Mouse (Mus musculus): Measurements from ENCODE around the gene Itpr1. TPM values are rescaled to one million over a fixed set of nuclear protein-coding genes. Genes with fewer than 3 reads are reported as not detected.

The Itpr1 gene
- polyA plus RNA-seq, 2 experiments, result 10.7 to 17.1 TPM

GRCm38 (mm10) chr6:108204322-108204721, 8.6 kb upstream of the Itpr1 start:
- ATAC-seq (ENCODE audit: low FRiP score, low read depth) (no peak), DNase-seq (ENCODE audit: low spot score) (no peak)
- 78% methylated on average over 2 of the region's 2 CpGs for WGBS
- no peak for TF ChIP-seq POLR2A (IDR thresholded peaks at IDR 0.05; ENCODE audit: borderline replicate concordance, extremely low read depth, insufficient read depth, insufficient read length)
- Histone ChIP-seq H3K4me3 (replicated peaks; ENCODE audit: low read length) (no peak overlapping the region), H3K4me1 (ENCODE audit: control insufficient read depth, insufficient read depth, low read length) (no peaks in the 10 kb centered on the region), H3K9me3 (ENCODE audit: control insufficient read depth, low read length) (no peaks in the 10 kb centered on the region), H3K27ac (replicated peaks; ENCODE audit: low read depth, low read length) (no peak overlapping the region), H3K4me2 (replicated peaks; ENCODE audit: low read depth, low read length, severe bottlenecking) (no peak overlapping the region), H3K9ac (ENCODE audit: low read depth, low read length, severe bottlenecking) (no peak overlapping the region), H3K27me3 (ENCODE audit: control insufficient read depth, insufficient read depth, low read length) (no peaks in the 10 kb centered on the region), H3K36me3 (ENCODE audit: control insufficient read depth, insufficient read depth, low read length) (no peaks in the 10 kb centered on the region)

- no peaks in the 10 kb centered on the region for H3K36me3 ChIP-seq (ENCODE audit: control insufficient read depth, insufficient read depth, low read length)
- no peak for ATAC-seq (ENCODE audit: low FRiP score, low read depth)
- no peak overlapping the region for H3K9ac ChIP-seq (ENCODE audit: low read depth, low read length, severe bottlenecking)
- H3K4me2 ChIP-seq (replicated peaks; ENCODE audit: low read depth, low read length, severe bottlenecking), result no peak overlapping the region
- no peak for DNase-seq (ENCODE audit: low spot score)
- 80% methylated on average over 4 of the region's 4 CpGs for WGBS
- H3K9me3 ChIP-seq (ENCODE audit: control insufficient read depth, low read length), result no peaks in the 10 kb centered on the region
- no peak for TF ChIP-seq POLR2A (IDR thresholded peaks at IDR 0.05; ENCODE audit: borderline replicate concordance, extremely low read depth, insufficient read depth, insufficient read length)
- H3K27ac ChIP-seq (replicated peaks; ENCODE audit: low read depth, low read length), result no peak overlapping the region
- H3K4me1 ChIP-seq (ENCODE audit: control insufficient read depth, insufficient read depth, low read length), result no peaks in the 10 kb centered on the region
- H3K4me3 ChIP-seq (replicated peaks; ENCODE audit: low read length), result no peak overlapping the region
- H3K27me3 ChIP-seq (ENCODE audit: control insufficient read depth, insufficient read depth, low read length), result no peaks in the 10 kb centered on the region
Measured at GRCm38 (mm10) chr6:108206145-108206544, 6.8 kb upstream of the Itpr1 start.

GRCm38 (mm10) chr6:108206914-108207566, 5.9 kb upstream of the Itpr1 start:
- H3K9ac ChIP-seq (ENCODE audit: low read depth, low read length, severe bottlenecking), result no peak overlapping the region
- H3K36me3 ChIP-seq (ENCODE audit: control insufficient read depth, insufficient read depth, low read length), result no peaks in the 10 kb centered on the region
- H3K4me3 ChIP-seq (replicated peaks; ENCODE audit: low read length), result no peak overlapping the region
- WGBS, result 83% methylated on average over 5 of the region's 5 CpGs
- no peak overlapping the region for H3K27ac ChIP-seq (replicated peaks; ENCODE audit: low read depth, low read length)
- no peak for DNase-seq (ENCODE audit: low spot score)
- no peaks in the 10 kb centered on the region for H3K9me3 ChIP-seq (ENCODE audit: control insufficient read depth, low read length)
- TF ChIP-seq POLR2A (IDR thresholded peaks at IDR 0.05; ENCODE audit: borderline replicate concordance, extremely low read depth, insufficient read depth, insufficient read length), result no peak
- no peak for ATAC-seq (ENCODE audit: low FRiP score, low read depth)
- 0 out of 2 replicates have a peak, but pooled peaks cover 5% of the 10 kb centered on the region for H3K4me1 ChIP-seq (ENCODE audit: control insufficient read depth, insufficient read depth, low read length)
- H3K27me3 ChIP-seq (ENCODE audit: control insufficient read depth, insufficient read depth, low read length), result no peaks in the 10 kb centered on the region
- no peak overlapping the region for H3K4me2 ChIP-seq (replicated peaks; ENCODE audit: low read depth, low read length, severe bottlenecking)

- no peaks in the 10 kb centered on the region for H3K36me3 ChIP-seq (ENCODE audit: control insufficient read depth, insufficient read depth, low read length)
- TF ChIP-seq POLR2A (IDR thresholded peaks at IDR 0.05; ENCODE audit: borderline replicate concordance, extremely low read depth, insufficient read depth, insufficient read length), result no peak
- 5% methylated on average over 36 of the region's 36 CpGs for WGBS
- peak overlapping the region; percentile 70 for H3K4me3 ChIP-seq (replicated peaks; ENCODE audit: low read length)
- ATAC-seq (ENCODE audit: low FRiP score, low read depth) (peak; percentile 31), DNase-seq (ENCODE audit: low spot score) (peak; percentile 19)
- peak overlapping the region; percentile 44; the same call in 1 of the 2 replicates for H3K27ac ChIP-seq (replicated peaks; ENCODE audit: low read depth, low read length)
- H3K27me3 ChIP-seq (ENCODE audit: control insufficient read depth, insufficient read depth, low read length), result no peaks in the 10 kb centered on the region
- H3K4me1 ChIP-seq (ENCODE audit: control insufficient read depth, insufficient read depth, low read length), result peaks cover 13% of the 10 kb centered on the region; the same call in 1 of the 2 replicates
- peak overlapping the region; percentile 79 for H3K4me2 ChIP-seq (replicated peaks; ENCODE audit: low read depth, low read length, severe bottlenecking)
- no peaks in the 10 kb centered on the region for H3K9me3 ChIP-seq (ENCODE audit: control insufficient read depth, low read length)
- peak overlapping the region; percentile 60 for H3K9ac ChIP-seq (ENCODE audit: low read depth, low read length, severe bottlenecking)
Measured at GRCm38 (mm10) chr6:108211896-108212880, 708 bp upstream of the Itpr1 start.
